Mouse (Mus musculus) hindbrain, embryonic 16.5 days (tissue): ENCODE results near the gene Vmn1r34. TPM values are rescaled to one million over a fixed set of nuclear protein-coding genes. Genes with fewer than 3 reads are reported as not detected.
"Not testable (repeated sequence)": the region's sequence is repeated elsewhere in the genome, so short reads cannot be mapped to it uniquely, and the experiment has no call there.

Experiments used
- ATAC-seq: fragments of 200-750 bp; cut with Nextera tagmentation; 2 replicates; pipeline ENCODE4 v1.8.0; 2017; ENCODE audit warnings: moderate TSS enrichment, moderate library complexity
- H3K27ac ChIP-seq: fragments of 300-500 bp; sonication (generic); 2 replicates; pipeline ENCODE4 v1.5.1; 2014; ENCODE audit warnings: low read depth, mild to moderate bottlenecking, control low read depth, low read length, moderate library complexity
- H3K27me3 ChIP-seq: fragments of 300-500 bp; sonication (generic); replicated peaks from 2 replicates; pipeline ENCODE4 v1.6.1; 2014; ENCODE audit warnings: low read length; ENCODE audit not compliant: control insufficient read depth, insufficient read depth
- H3K36me3 ChIP-seq: fragments of 300-500 bp; sonication (generic); 2 replicates; pipeline ENCODE4 v1.6.1; 2014; ENCODE audit warnings: mild to moderate bottlenecking, low read length, moderate library complexity, mixed read lengths; ENCODE audit not compliant: control insufficient read depth, insufficient read depth
- H3K4me1 ChIP-seq: fragments of 300-500 bp; sonication (generic); 2 replicates; pipeline ENCODE4 v1.6.1; 2014; ENCODE audit warnings: low read depth, low read length; ENCODE audit not compliant: control insufficient read depth, insufficient read depth
- H3K4me2 ChIP-seq: fragments of 300-500 bp; sonication (generic); 2 replicates; pipeline ENCODE4 v1.6.1; 2014; ENCODE audit warnings: mild to moderate bottlenecking, low read length, control low read depth, moderate library complexity
- H3K4me3 ChIP-seq: fragments of 300-500 bp; sonication (generic); 2 replicates; pipeline ENCODE4 v1.5.1; 2014; ENCODE audit warnings: mild to moderate bottlenecking, low read length, control low read depth, moderate library complexity
- H3K9ac ChIP-seq: fragments of 300-500 bp; sonication (generic); 2 replicates; pipeline ENCODE4 v1.6.1; 2014; ENCODE audit warnings: low read depth, mild to moderate bottlenecking, control low read depth, low read length, moderate library complexity
- H3K9me3 ChIP-seq: fragments of 300-500 bp; sonication (generic); 2 replicates; pipeline ENCODE4 v1.6.1; 2014; ENCODE audit warnings: mild to moderate bottlenecking, low read length, moderate library complexity; ENCODE audit not compliant: control insufficient read depth
- WGBS: fragments of 180-500 bp; shearing (Covaris S2); extraction: QIAGEN DNeasy Blood & Tissue Kit; methylation state at CpG from one replicate; pipeline ENCODE4 v1.1.7; 2014; 5-methylcytosine and 5-hydroxymethylcytosine counted together
- polyA plus RNA-seq: library from polyadenylated mRNA; unstranded; fragments of >200 nt; fragmentation: Nextera tagmentation; extraction: Ambion mirVana; gene quantifications from 2 replicates; pipeline ENCODE4 v1.2.1, GENCODE M21; 2015

Vmn1r34 gene
- not detected in 2 replicates for polyA plus RNA-seq

GRCm38 (mm10) chr6:66643779-66644178 lies at the start of gene Vmn1r34:
Vmn1r34 (minus strand) TSS chr6:66643879.
- Histone ChIP-seq H3K9me3 (no peaks in the 10 kb centered on the region), H3K4me3 (no peak within 1 kb of the TSS), H3K4me1 (no peaks in the 10 kb centered on the region), H3K36me3 (no peaks in the 10 kb centered on the region), H3K4me2 (no peak within 1 kb of the TSS), H3K9ac (no peak within 1 kb of the TSS), H3K27ac (no peak within 1 kb of the TSS), H3K27me3 (no peaks in the 10 kb centered on the region)
- no peak for ATAC-seq
- WGBS: 89% methylated on average over 1 of the region's 1 CpGs

GRCm38 (mm10) chr6:66685806-66686205 lies 42.1 kb upstream of the Vmn1r34 start, which contains the start of gene Vmn1r35:
Vmn1r35 (minus strand) TSS chr6:66685906.
- H3K27me3 ChIP-seq: no peaks in the 10 kb centered on the region
- H3K36me3 ChIP-seq: no peaks in the 10 kb centered on the region
- H3K27ac ChIP-seq: no peak within 1 kb of the TSS
- ATAC-seq: no peak
- no peak within 1 kb of the TSS for H3K9ac ChIP-seq
- 89% methylated on average over 3 of the region's 3 CpGs for WGBS
- no peak within 1 kb of the TSS for H3K4me3 ChIP-seq
- no peaks in the 10 kb centered on the region for H3K9me3 ChIP-seq
- no peak within 1 kb of the TSS for H3K4me2 ChIP-seq
- H3K4me1 ChIP-seq: no peaks in the 10 kb centered on the region

GRCm38 (mm10) chr6:66618182-66618581 lies 25.5 kb downstream of the Vmn1r34 start, which contains the start of gene Vmn1r33:
Vmn1r33 (minus strand) TSS chr6:66618282.
- H3K4me2 ChIP-seq, H3K27ac ChIP-seq, H3K4me1 ChIP-seq, H3K36me3 ChIP-seq, H3K4me3 ChIP-seq, H3K9me3 ChIP-seq, H3K9ac ChIP-seq, H3K27me3 ChIP-seq, ATAC-seq: not testable (repeated sequence)

- H3K4me3 ChIP-seq: no peak overlapping the region
- H3K27me3 ChIP-seq: no peaks in the 10 kb centered on the region
- ATAC-seq: no peak
- no peak overlapping the region for H3K27ac ChIP-seq
- H3K9ac ChIP-seq: no peak overlapping the region
- H3K4me2 ChIP-seq: no peak overlapping the region
- H3K9me3 ChIP-seq: no peaks in the 10 kb centered on the region
- H3K36me3 ChIP-seq: no peaks in the 10 kb centered on the region
- no peaks in the 10 kb centered on the region for H3K4me1 ChIP-seq
These were observed 47.9 kb downstream of the Vmn1r34 start for GRCm38 (mm10) chr6:66595804-66596203.

Other genes starting within 250 kb of the Vmn1r34 start
- 19.8 and 19.9 TPM in 2 replicates for gene Mad2l1, start 108.5 kb downstream of the Vmn1r34 start, polyA plus RNA-seq
- 0.05 and 0.08 TPM in 2 replicates for gene Vmn1r32, start 83.8 kb downstream of the Vmn1r34 start, polyA plus RNA-seq
- not detected in 2 replicates for gene Vmn1r33, start 25.6 kb downstream of the Vmn1r34 start, polyA plus RNA-seq
- gene Vmn1r35, start 42.0 kb upstream of the Vmn1r34 start, polyA plus RNA-seq: not detected in 2 replicates
- gene Vmn1r36, start 75.3 kb upstream of the Vmn1r34 start, polyA plus RNA-seq: not detected in 2 replicates
- not detected in 2 replicates for gene Vmn1r37, start 85.5 kb upstream of the Vmn1r34 start, polyA plus RNA-seq
- not detected in 2 replicates for gene Vmn1r38, start 138.7 kb upstream of the Vmn1r34 start, polyA plus RNA-seq
- not detected in 2 replicates for gene Vmn1r39, start 166.7 kb upstream of the Vmn1r34 start, polyA plus RNA-seq